Mouse (Mus musculus) midbrain, embryonic 11.5 days (tissue): ENCODE results near the gene Kcnc2. TPM values are rescaled to one million over a fixed set of nuclear protein-coding genes. Genes with fewer than 3 reads are reported as not detected.
"Not testable (repeated sequence)": the region's sequence is repeated elsewhere in the genome, so short reads cannot be mapped to it uniquely, and the experiment has no call there.

ENCODE experiments used
- ATAC-seq: fragments of 200-750 bp; cut with Nextera tagmentation; 2 replicates; pipeline ENCODE4 v1.8.0; 2017; ENCODE audit warnings: moderate TSS enrichment, moderate library complexity; ENCODE audit not compliant: low FRiP score
- DNase-seq: peaks from one replicate; pipeline ENCODE4 v3.0.0; 2015; ENCODE audit warnings: low spot score; ENCODE audit errors: missing footprints
- H3K27ac ChIP-seq: fragments of 300-500 bp; sonication (generic); 2 replicates; pipeline ENCODE4 v1.5.1; 2014; ENCODE audit warnings: low read depth, low read length
- H3K27me3 ChIP-seq: fragments of 300-500 bp; sonication (generic); 2 replicates; pipeline ENCODE4 v1.6.1; 2014; ENCODE audit warnings: mild to moderate bottlenecking, low read length, moderate library complexity, mixed read lengths; ENCODE audit not compliant: control insufficient read depth, insufficient read depth
- H3K36me3 ChIP-seq: fragments of 300-500 bp; sonication (generic); 2 replicates; pipeline ENCODE4 v1.6.1; 2014; ENCODE audit warnings: mild to moderate bottlenecking, low read length, moderate library complexity, mixed read lengths; ENCODE audit not compliant: control insufficient read depth, insufficient read depth
- H3K4me1 ChIP-seq: fragments of 300-500 bp; sonication (generic); 2 replicates; pipeline ENCODE4 v1.6.1; 2014; ENCODE audit warnings: low read length; ENCODE audit not compliant: control insufficient read depth, insufficient read depth
- H3K4me2 ChIP-seq: fragments of 300-500 bp; sonication (generic); 2 replicates; pipeline ENCODE4 v1.6.1; 2014; ENCODE audit warnings: mild to moderate bottlenecking, moderate library complexity
- H3K4me3 ChIP-seq: fragments of 300-500 bp; sonication (generic); 2 replicates; pipeline ENCODE4 v1.5.1; 2014; ENCODE audit warnings: low read depth, low read length
- H3K9ac ChIP-seq: fragments of 300-500 bp; sonication (generic); 2 replicates; pipeline ENCODE4 v1.6.1; 2014; ENCODE audit warnings: low read length
- H3K9me3 ChIP-seq: fragments of 300-500 bp; sonication (generic); 2 replicates; pipeline ENCODE4 v1.6.1; 2016; ENCODE audit warnings: low read length; ENCODE audit not compliant: control insufficient read depth
- WGBS: fragments of 180-500 bp; shearing (Covaris S2); extraction: QIAGEN DNeasy Blood & Tissue Kit; methylation state at CpG from one replicate; pipeline ENCODE4 v1.1.7; 2014; 5-methylcytosine and 5-hydroxymethylcytosine counted together
- polyA plus RNA-seq: library from polyadenylated mRNA; unstranded; fragments of >200 nt; fragmentation: Nextera tagmentation; extraction: Ambion mirVana; gene quantifications from 2 replicates; pipeline ENCODE4 v1.2.1, GENCODE M21; 2014

The Kcnc2 gene
- 3.3 and 3.4 TPM in 2 replicates for polyA plus RNA-seq

DNA sequence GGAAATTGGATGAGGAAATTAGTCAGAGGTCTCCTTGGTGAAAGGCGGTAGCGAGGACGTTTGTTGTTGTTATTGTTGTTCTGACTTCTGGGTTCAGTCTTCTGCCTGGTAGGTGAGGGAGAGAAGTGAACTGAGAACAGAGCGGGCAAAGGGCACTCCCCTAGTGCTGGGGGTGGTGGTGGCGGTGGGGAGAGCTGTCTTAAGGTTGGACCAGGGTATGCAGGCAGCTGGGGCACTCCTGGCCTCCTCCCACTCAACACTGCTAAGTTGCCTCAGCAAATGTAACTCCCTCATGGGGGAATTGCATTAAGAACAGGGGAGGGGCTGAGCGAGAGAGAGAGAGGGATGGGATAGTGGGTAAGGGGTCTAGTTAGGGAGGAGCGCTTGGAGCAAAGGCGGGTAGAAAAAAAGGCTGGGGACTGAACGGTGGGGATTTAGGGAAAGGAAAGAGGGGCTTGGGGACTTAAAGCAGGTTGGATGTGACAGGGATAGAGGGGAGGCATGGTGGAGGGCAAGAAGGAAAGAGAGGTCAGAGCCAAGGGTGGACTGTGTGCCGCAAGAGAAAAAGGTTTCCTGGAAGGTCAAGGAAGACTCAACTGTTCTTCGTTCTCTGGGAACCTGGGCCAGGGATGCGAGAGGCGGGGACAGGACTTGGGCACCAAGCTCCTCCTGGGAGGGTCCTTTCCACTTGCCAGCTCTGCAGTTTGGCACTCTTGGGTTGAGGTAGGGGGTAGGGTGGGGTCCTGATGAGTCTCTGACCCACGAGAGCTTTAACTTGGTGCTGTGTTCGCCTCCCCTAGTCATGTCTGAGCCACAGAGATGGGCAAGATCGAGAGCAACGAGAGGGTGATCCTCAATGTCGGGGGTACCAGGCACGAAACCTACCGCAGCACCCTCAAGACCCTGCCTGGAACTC, at the start of gene Kcnc2:
Gene Kcnc2, plus strand, starts transcription at position 235 of the 916 bp plus-strand sequence.
- peak within 1 kb of the TSS; percentile 97 for H3K4me2 ChIP-seq
- peak; percentile 67 for ATAC-seq
- peak; percentile 96 for DNase-seq
- peak within 1 kb of the TSS; percentile 76 for H3K9ac ChIP-seq
- H3K9me3 ChIP-seq, result no peaks in the 10 kb centered on the region
- H3K4me3 ChIP-seq, result peak within 1 kb of the TSS; percentile 57
- H3K36me3 ChIP-seq, result no peaks in the 10 kb centered on the region
- H3K27me3 ChIP-seq, result peaks cover 22% of the 10 kb centered on the region
- WGBS, result 1% methylated on average over 20 of the region's 20 CpGs
- H3K4me1 ChIP-seq, result peaks cover 11% of the 10 kb centered on the region
- no peak within 1 kb of the TSS for H3K27ac ChIP-seq

DNA sequence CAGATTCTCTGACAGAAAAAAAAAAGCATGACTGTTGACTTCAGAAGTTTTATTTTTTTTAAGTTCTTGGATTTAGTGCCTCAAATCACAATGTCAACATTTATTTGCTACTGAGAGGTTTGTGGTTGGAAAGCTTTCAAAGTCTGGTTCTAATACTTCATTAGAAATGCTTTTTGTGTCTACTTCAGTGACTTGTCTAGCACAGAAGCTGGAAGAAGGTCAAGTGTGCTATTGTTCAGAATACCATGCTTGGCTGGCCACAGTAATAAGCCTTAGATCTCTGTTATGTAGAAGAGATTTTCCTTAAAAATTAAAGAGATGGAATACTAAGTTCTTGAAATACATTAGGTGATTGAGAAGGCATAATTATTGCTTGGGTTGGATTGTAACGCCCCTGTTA, 43.8 kb upstream of the Kcnc2 start:
- Histone ChIP-seq H3K4me2 (no peak overlapping the region), H3K36me3 (no peaks in the 10 kb centered on the region), H3K4me1 (no peaks in the 10 kb centered on the region), H3K4me3 (no peak overlapping the region), H3K9ac (no peak overlapping the region), H3K9me3 (no peaks in the 10 kb centered on the region), H3K27me3 (no peaks in the 10 kb centered on the region), H3K27ac (no peak overlapping the region)
- DNase-seq (no peak), ATAC-seq (no peak)
- 67% methylated on average over 1 of the region's 1 CpGs for WGBS

DNA sequence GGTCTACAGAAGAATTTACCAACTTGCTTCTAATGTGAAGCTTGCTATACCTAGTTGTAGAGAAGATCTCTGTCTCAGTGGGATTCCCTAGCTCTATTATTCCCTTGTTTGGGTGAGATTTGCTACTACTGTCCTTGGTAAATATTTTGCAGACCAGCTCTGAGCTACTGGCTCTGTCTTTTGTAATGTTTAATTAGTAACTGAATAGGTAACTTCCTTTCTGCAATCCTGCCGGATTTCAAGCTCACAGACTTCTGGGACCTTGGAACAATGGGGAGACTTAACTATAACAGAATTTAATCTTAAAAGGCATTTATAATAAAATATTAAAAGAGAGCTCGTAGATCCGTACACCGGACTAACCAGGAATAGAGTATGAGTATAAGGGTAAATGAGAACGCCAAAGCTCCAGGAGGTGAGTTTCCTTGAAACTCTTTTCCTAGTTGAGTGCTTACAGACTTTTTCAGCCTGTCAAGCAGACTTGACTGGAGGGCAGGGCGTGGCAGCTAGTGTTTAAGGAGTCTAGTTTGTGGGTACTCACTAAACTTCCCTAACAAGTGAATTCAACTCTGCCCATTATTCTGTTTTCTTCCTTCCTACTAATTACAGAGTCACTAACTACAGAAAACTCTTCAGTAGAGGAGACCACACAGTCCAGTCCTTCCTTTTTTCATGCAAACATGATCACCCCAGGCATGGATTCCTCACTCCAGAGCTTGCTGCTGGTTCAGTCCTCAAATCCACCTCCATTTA, 41.7 kb upstream of the Kcnc2 start:
- 44% methylated on average over 6 of the region's 6 CpGs for WGBS
- not testable (repeated sequence) for H3K9me3 ChIP-seq, H3K4me2 ChIP-seq, H3K4me3 ChIP-seq, H3K27ac ChIP-seq, ATAC-seq, H3K9ac ChIP-seq, H3K4me1 ChIP-seq, H3K27me3 ChIP-seq, H3K36me3 ChIP-seq, DNase-seq

DNA sequence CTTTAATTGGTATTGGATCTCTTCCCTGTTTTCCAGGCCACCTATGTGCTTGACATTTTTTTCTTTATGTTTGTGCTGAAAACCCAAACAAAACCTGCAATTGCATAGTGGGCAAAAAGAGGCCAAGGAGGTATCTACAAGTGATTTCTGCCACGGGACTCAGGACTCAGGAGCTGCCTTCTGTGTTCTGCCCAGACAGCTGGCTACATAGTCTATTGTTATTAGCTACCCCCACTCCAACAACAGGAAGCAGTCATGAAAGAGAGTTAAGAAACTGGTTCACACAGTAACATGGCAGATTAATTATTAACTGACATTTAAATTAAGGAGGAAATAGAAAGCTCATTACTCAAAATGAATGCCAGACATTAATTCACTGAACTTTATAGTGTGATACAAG, 38.2 kb upstream of the Kcnc2 start:
- not testable (repeated sequence) for H3K36me3 ChIP-seq, H3K9ac ChIP-seq, DNase-seq, ATAC-seq, H3K4me2 ChIP-seq, H3K27me3 ChIP-seq, H3K9me3 ChIP-seq, H3K27ac ChIP-seq, H3K4me1 ChIP-seq, H3K4me3 ChIP-seq
- 19% methylated on average over 1 of the region's 1 CpGs for WGBS

DNA sequence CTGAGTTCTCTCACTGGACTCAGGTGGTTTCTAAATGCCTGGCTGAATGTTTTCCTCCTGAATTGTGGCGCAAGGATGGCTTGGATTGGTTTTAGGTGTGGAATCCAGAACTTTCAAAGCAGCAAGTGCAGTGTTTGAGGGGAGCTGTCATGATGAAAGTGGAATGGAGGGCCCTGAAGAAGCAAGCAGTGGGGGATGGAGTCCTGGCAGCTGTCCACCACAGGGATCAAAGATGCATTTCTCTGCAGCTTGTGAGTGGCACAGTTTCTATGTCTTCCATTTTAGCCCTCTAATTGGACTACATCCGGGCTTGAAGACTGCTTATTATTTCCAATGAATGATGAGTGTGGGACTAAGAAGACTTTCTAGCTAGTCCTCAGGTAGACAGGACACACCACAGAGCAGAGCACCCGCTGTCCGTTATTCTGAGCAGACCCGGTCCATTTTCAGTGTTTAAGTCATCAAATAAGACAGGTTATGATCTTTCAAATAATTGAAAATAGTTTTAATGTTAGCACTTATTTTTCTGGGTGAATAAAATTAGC, 35.5 kb upstream of the Kcnc2 start:
- not testable (repeated sequence) for H3K9me3 ChIP-seq, H3K4me2 ChIP-seq, H3K27me3 ChIP-seq, ATAC-seq, H3K4me1 ChIP-seq, H3K4me3 ChIP-seq, H3K36me3 ChIP-seq, DNase-seq, H3K9ac ChIP-seq, H3K27ac ChIP-seq
- 86% methylated on average over 5 of the region's 5 CpGs for WGBS

DNA sequence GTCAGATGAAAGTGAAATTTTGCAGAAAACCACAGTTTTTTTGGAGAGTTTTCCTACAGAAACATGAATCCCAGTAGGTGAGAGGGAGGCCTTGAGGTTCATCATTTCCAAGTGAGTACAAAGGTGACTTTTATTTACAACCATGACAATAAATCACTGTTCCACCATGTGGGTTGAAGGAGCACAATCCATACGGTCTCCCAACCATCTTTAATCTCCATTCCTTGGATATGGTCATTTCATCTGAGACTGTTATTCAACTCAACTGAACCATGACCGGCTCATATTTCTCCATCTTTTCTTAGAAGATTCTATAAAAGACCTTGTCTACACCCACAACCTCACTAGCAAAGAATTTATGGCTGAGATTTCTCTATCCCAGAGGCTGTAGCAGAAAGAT, 22.6 kb upstream of the Kcnc2 start:
- 82% methylated on average over 2 of the region's 2 CpGs for WGBS
- Histone ChIP-seq H3K4me1 (no peaks in the 10 kb centered on the region), H3K4me2 (no peak overlapping the region), H3K9me3 (no peaks in the 10 kb centered on the region), H3K9ac (no peak overlapping the region), H3K27ac (no peak overlapping the region), H3K4me3 (no peak overlapping the region), H3K36me3 (no peaks in the 10 kb centered on the region), H3K27me3 (no peaks in the 10 kb centered on the region)
- DNase-seq (no peak), ATAC-seq (no peak)

DNA sequence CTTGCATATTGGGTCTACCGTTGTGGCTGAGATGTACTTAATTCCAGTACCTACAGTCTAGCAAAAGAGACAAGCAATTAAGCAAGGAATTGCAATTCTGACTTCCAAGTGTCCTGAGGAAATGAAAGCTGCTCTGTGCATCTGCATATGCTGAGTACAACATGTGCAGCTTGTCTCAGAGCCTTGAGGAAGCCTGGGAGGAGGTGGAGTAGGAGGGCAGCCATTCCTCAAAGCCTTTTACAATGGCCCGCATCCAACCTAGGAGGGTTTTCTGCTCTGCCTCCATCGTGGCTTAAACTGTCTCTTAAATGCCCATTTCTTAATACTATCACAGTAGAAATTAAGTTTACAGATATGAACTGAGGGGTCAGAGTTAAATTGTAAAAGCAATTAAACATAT, 7.5 kb upstream of the Kcnc2 start:
- DNase-seq (no peak), ATAC-seq (no peak)
- H3K27me3 ChIP-seq, result no peaks in the 10 kb centered on the region
- no peaks in the 10 kb centered on the region for H3K4me1 ChIP-seq
- H3K9me3 ChIP-seq, result no peaks in the 10 kb centered on the region
- H3K36me3 ChIP-seq, result no peaks in the 10 kb centered on the region
- 80% methylated on average over 3 of the region's 3 CpGs for WGBS
- no peak overlapping the region for H3K4me3 ChIP-seq
- H3K27ac ChIP-seq, result no peak overlapping the region
- H3K4me2 ChIP-seq, result no peak overlapping the region
- H3K9ac ChIP-seq, result no peak overlapping the region

DNA sequence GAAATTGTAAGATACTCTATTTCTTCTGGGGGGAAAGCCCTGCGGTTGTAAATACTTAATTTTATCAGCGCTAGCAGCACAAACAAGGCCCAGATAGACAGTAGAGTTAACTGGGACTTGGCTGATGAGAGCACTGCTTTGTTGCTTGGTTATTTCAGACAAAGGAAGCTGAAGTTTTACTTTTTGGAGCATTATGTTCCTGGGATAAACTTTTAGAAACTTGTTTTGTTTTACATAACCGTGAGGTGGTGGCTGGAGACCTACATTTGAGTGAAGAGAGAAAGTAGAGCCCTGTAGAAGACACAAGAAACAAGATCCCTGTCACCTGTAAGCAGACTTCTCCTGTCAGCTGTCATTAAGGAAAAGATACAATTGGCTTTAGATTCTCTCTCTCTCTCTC, 1.4 kb upstream of the Kcnc2 start:
- H3K4me3 ChIP-seq, result peak overlapping the region; percentile 57; the same call in 1 of the 2 replicates

More for the DNA sequence above, 1.4 kb upstream of the Kcnc2 start:
- no peaks in the 10 kb centered on the region for H3K9me3 ChIP-seq
- no peak overlapping the region for H3K27ac ChIP-seq
- peaks cover 22% of the 10 kb centered on the region for H3K27me3 ChIP-seq
- ATAC-seq, result no peak
- H3K4me2 ChIP-seq, result peak overlapping the region; percentile 97
- peaks cover 11% of the 10 kb centered on the region for H3K4me1 ChIP-seq
- peak; percentile 90 for DNase-seq
- H3K9ac ChIP-seq, result no peak overlapping the region
- H3K36me3 ChIP-seq, result no peaks in the 10 kb centered on the region
- WGBS, result 70% methylated on average over 3 of the region's 3 CpGs
